Mouse (Mus musculus) Muller cell, postnatal 12 days (primary cell): ENCODE measurements around the gene Mmd.

Experiments
- DNase-seq: peaks from one replicate; pipeline ENCODE4 v3.0.0-alpha.2; 2015; ENCODE audit errors: inconsistent ontology term

Gene Mmd

DNA sequence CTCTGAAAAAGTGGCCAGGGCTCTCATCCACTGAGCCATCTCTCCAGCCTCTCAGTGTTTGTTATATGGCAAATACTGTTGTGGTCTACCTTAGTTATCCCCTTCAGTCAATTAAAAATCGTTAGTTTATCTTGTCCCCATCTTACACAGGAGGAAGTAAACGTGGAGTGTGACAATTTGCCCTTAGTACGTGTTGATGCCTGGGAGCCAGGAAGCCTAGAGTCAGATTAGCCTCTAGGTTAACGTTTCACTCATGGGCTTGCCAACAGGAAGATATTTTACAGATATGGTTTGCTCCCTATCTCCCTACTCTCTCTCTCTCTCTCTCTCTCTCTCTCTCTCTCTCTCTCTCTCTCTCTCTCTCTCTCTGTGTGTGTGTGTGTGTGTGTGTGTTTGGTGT lies 33.9 kb downstream of the Mmd start:
- DNase-seq = no peak

- no peak for DNase-seq
Observed at GRCm38 (mm10) chr11:90283601-90284000, 34.3 kb downstream of the Mmd start.

DNA sequence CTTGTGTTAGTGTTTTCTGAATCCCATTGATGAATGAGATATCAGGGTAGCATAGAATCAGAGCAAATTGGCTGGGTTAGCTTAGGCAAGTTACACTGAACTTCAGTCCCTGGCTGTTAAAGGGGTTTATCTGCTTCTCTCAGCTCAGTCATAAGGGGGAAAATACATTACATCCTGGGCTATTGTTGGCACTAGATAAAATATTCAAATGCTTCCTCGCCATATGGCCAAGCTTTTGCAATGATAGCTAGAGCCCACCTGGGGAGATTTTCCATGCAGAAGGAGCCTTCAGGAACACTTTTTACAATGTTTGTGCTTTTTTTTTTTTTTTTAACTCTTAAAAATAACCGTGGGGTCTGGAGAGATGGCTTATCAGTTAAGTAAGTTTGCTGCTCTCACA lies 34.8 kb downstream of the Mmd start:
- no peak for DNase-seq

DNA sequence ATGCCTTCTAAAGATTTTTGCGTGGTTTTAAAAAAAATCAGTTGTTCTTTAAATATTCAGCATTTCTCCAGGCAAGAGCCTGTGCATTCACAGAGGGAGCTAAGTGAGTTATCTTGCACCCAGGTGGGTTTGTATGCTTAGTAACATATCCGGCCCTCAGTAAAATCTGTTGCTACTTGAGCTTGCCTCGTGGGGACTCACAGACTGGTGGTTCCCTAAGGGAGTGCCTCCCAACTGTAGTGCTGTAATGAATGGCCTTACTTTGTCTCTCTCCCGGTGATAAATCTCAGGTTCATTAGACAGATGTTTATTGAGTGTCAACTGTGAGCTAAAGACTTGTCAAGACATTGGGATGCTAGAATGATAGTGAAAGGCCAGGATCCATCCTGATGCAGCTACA lies 35.4 kb downstream of the Mmd start:
- no peak for DNase-seq

DNA sequence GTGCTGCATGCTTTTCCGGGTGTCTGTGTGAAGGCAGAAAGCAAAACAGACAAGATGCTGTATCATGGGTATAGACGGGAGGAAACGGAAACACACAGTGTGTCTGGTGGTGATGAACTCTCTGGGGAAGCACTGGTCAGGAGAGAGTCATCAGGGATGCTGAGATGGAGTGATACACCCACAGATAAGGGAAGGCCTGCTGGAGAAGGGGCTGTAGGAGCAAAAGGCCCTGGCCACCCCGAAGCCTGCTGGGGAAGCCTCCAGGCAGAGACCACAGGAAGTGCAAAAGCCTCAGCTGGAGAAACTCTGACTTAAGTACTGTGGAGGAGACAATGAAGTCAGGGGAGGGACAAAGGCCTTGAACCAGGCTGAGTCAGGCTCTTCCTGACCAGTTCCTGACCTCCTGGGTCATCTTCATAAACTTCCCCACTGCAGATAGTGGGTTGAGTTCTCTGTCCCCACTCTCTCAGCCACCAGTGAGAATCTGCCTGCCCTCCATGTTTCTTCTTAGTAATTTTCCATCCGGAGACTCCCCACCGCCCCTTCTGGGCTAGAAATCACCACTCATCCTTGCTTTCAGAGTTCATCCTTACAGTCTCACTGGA lies 37.4 kb downstream of the Mmd start:
- DNase-seq = no peak

- no peak for DNase-seq
Observed at GRCm38 (mm10) chr11:90291156-90291555, 41.9 kb downstream of the Mmd start.

DNA sequence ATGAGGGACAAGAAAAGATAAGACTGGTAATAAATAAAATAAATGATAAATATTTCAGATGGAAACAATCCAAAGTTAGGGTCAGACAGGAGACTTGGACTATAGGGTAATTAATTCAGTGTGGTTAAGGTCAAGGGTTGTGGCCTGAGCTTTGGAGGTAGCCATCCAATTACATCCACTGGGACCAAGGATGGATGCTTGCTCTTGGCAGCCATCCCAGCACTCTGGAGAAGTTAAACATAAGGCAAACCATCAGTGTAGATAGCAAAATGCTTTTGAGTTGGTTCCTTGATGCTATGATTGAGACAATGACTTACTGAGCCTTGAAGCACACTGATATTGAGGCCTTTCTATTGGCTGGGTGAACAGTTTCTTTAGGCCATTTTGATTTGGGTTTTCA lies 43.5 kb downstream of the Mmd start:
- no peak for DNase-seq

- no peak for DNase-seq
Observed at GRCm38 (mm10) chr11:90294622-90295021, 45.4 kb downstream of the Mmd start.

DNA sequence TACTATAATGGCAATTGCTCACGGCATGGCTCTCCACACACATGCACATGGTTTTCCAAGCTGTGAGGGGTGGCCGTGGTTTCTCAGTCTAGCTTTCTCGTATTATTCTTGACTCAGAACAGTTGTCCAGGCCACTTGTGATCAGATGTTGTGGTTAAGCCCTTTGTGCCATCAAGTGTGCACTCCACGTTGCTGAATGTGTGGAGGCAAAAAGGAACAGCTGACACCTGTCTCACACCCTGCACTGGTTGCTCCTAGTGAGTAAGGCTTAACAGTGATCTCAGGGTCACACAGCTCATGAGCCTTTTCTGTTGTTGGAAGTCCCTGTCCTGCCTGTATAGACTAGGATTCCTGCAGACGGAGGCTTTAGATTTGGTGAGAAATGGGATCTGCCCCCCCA lies 56.8 kb downstream of the Mmd start:
- no peak for DNase-seq

DNA sequence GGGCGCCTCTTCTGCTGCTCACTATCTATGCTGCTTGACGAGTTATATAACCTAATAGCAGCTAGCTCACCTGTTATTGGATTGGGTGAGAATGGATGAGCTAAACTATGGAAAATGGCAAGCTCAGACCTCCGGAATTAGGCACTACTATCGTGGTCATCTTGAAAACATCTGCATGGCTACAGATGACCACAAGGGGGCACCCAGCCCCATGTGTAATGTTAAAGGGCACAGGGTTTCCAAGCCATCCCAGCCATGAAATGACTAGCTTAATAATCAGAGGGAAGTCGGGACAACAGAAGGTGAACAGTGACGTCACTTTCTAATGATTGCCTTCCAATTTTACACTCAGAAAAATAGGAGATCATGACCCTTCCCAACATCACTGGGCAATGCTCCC lies 57.7 kb downstream of the Mmd start:
- DNase-seq = peak; percentile 66

DNA sequence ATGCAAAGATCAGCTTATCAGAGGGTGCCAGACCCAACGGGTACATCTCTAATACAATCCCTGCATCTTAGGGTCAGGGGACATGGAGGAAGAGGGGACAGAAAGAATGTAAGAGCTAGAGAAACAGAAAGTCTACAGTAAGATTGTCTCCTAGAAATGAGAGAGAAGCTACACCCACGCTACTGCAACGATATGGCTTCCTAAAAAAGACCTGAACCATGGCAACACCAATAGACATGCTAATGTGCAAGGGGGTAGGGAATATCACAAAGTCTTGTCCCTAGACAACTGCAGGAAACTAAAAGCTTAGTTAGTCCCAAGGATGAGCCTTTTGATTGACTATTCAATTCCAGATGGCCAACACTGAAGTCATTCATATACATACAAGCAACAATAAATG lies 65.3 kb downstream of the Mmd start:
- DNase-seq = no peak

DNA sequence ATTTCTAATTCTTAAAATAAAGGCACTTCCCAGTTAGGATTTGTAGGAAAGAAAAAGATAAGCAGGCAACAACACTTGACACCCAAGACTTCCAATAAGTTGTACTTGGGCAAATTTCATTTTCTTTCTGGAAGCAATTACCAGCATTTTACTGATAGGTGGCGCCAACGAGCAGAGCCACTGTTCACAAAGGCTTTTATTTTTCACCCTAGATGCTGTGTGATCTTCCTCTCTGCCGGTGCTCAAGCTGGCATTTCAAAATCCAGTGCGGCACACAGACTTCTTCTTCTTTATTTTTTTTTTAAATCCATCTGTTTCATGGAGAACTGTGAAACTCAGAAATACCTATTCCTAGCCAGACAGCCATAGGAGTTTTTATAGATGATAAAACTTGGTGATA lies 68.2 kb downstream of the Mmd start:
- peak; percentile 23 for DNase-seq

DNA sequence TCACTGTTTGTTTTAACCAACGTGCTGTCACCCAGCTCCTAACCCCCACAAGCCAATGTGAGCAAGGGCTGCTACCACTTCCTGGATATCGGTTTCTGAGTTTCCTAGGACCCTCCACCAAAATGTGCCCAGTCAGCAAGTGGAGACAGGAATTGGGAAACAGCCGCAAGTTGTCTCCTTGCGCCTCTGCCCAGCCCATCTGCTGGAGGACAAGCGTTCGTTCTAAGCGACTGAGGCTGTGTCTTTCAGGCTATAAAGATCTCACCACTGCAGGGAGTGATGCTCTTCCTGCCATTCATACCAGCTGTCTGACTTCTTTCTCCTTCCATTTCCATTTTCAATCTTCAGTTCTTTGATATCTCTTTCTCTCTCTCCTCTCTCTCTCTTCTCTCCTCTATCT lies 71.7 kb downstream of the Mmd start:
- DNase-seq = no peak

DNA sequence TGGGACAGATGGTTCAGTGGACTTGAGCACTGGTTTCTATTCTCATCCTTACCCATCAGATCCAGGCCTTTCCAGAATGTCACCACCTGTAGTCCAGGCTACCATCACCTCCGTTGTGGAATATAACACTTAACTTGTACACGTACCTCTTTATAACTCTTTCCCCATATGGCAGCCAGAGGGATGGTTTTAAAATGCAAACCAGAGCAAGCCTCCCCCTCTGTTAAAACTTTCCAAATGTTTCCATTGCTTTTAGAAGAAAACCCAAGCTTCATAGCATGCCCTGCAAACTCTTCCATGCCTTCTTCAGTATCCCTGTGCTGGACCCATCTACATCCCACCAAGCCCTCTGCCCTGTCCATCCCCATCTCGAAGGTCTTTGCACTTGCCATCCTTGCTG lies 75.3 kb downstream of the Mmd start:
- DNase-seq = no peak

DNA sequence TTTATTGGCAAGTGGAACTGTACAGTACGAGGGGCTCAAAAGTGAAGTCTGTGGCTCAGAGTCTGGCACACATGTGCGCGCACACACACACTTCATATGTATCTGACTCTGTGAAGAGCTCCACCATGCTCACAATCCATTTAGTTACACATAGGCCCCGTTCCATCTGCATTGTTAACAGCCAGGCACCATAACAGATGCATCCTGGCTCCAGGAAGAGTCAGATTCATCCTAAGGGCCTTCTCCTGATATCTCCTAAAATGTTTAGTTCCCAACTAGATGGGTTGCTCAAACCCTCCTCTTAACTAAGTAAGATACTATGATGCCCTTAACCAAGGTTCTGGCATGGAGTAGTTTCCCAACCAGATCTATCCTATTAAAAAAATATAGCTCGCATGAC lies 76.9 kb downstream of the Mmd start:
- no peak for DNase-seq

GRCm38 (mm10) chr11:90326836-90327235 lies 77.6 kb downstream of the Mmd start:
- DNase-seq = no peak
